Mouse (Mus musculus) kidney, adult 2 months (tissue): ENCODE data around the gene Dpp4.

Experiments
- CTCF ChIP-seq: fragments of 200-500 bp; conservative IDR thresholded peaks from 2 replicates; pipeline ENCODE4 v1.5.1; 2011; ENCODE audit warnings: low read depth, mild to moderate bottlenecking, control low read depth, low read length, moderate library complexity, mixed read lengths; ENCODE audit not compliant: insufficient read depth, insufficient read length
- POLR2A ChIP-seq: fragments of 200-500 bp; IDR thresholded peaks from one replicate; pipeline ENCODE4 v1.6.1; 2011; ENCODE audit warnings: low read depth, low read length, control low read depth

DNA sequence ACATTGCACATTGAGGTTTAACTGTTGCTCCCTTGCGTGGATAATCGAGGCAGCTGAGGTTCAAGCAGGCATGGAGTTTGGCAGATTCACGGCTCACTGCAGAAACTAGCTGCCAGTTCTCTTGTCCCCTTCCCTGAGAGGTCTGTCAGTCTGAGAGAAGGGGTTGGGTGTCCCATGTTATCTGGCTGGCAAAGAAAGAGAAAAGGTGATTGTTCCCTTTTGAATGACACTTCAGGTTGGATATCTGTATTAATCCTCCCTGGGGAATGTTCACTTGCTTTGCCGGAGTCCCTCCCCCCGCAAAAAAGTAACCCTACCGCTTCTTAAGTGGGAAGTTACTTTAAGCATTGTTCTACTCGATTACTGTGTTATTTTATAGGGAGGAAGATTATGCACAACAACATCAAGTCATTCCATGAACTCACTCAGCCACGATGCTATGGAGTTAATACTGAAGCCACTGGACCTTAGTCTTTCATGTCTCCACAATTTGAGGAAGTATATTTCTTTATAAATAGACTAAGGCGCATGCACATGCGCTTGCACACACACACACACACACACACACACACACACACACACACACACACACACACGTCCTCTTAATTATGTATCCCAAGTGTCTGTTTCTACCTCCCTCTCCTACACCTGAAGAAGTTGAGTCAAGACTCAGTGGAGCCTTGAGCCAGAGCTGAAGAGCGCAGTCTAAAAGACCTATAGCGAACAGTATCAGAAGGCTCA is at the start of gene Dpp4:
- TF ChIP-seq CTCF (no peak), POLR2A (no peak)
